ENCODE assay signal across 8 mouse cellular contexts in the genomic region with DNA sequence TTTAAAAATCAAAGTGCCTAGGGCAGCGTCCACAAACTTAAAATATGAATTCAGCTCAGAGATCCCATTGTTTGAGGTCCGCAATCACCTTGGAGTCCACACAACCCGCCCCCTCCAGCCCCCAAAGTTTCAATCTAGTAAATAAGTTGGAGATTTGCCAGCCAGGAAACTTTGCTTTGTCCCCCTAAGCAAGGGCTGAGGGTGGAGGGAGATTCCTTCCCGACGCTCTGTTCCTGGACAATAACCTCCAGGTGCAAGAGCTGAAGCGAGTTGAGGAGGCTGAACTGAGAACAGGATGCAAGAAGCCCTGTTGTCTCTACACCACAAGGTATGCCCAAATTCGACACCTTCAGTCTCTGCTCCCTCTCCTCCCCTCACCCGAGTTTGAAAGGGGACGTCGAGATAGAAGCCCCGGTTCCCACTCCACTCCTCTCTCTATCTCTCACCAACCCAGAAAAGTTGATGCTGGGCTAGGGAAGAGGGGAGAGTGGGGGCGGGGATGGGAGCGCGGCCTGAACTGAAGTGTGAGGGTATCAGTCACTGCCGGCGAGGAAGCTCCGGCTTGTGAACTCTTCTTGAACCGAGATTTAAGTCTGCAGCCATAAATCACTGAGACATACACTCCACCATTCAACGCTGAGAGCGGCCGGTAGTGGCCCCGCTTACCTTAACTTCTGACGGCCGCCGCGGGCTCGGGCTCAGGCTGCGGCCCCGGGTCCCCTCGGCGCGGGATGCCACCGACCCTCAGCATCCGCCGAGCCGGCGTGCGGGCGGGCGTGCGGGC. TPM values are rescaled to one million over a fixed set of nuclear protein-coding genes. Genes with fewer than 3 reads are reported as not detected.
A peak's percentile ranks its signal among the peaks of the same experiment; 100 is the strongest.
DNase-seq lines count a peak whose midpoint lies in the region; ATAC-seq and TF ChIP-seq lines count a peak whose summit lies in the region.

No protein-coding gene starts in this region.

- peaks cover 35% of the 10 kb centered on the region for H3K4me1 ChIP-seq in embryonic facial prominence, embryonic 10.5 days
- peaks cover 87% of the 10 kb centered on the region for H3K4me1 ChIP-seq in kidney, embryonic 15.5 days
- peaks cover 6% of the 10 kb centered on the region; the same call in 1 of the 2 replicates for H3K4me1 ChIP-seq in forebrain, embryonic 15.5 days

- DNase-seq in gastrocnemius, adult 2 months = peak; percentile 29
- no peak for DNase-seq in gastrocnemius, postnatal 14 days
- peak; percentile 61 for DNase-seq in embryonic facial prominence, embryonic 10.5 days (ENCODE audit: low spot score)
- DNase-seq in lung, postnatal 4 days = peak; percentile 71 to 80
- DNase-seq in ovary, postnatal 10 days (ENCODE audit: low spot score) = no peak
- no peak for DNase-seq in spleen, postnatal 14 days (ENCODE audit: low spot score in 2 of 2)

- no peaks in the 10 kb centered on the region for H3K36me3 ChIP-seq in embryonic facial prominence, embryonic 10.5 days (replicated peaks)
- no peaks in the 10 kb centered on the region for H3K36me3 ChIP-seq in kidney, embryonic 15.5 days
- H3K36me3 ChIP-seq in forebrain, embryonic 15.5 days = no peaks in the 10 kb centered on the region

- H3K9ac ChIP-seq in kidney, embryonic 15.5 days = peak overlapping the region; percentile 78
- no peak overlapping the region for H3K9ac ChIP-seq in forebrain, embryonic 15.5 days (replicated peaks)

- intact Hi-C loops in gastrocnemius, adult 2 months (cut with DNase I) = no loop called here
- intact Hi-C loops in gastrocnemius, postnatal 14 days (cut with DNase I; ENCODE audit: low total_unique reads) = no loop called here

- peak; percentile 59 for ATAC-seq in kidney, embryonic 15.5 days (replicated peaks; ENCODE audit: low FRiP score)
- no peak for ATAC-seq in forebrain, embryonic 15.5 days (replicated peaks)

- peak overlapping the region; percentile 71 for H3K27ac ChIP-seq in gastrocnemius, adult 2 months
- H3K27ac ChIP-seq in embryonic facial prominence, embryonic 10.5 days (replicated peaks) = peak overlapping the region; percentile 51; the same call in 1 of the 2 replicates
- H3K27ac ChIP-seq in kidney, embryonic 15.5 days = peak overlapping the region; percentile 98
- H3K27ac ChIP-seq in forebrain, embryonic 15.5 days (replicated peaks) = no peak overlapping the region

- WGBS in embryonic facial prominence, embryonic 10.5 days = under 1% methylated on average over 41 of the region's 41 CpGs
- whole genome bisulfite sequencing in kidney, embryonic 15.5 days = 2% methylated on average over 41 of the region's 41 CpGs
- WGBS in forebrain, embryonic 15.5 days = under 1% methylated on average over 41 of the region's 41 CpGs

- no peaks in the 10 kb centered on the region for H3K9me3 ChIP-seq in embryonic facial prominence, embryonic 10.5 days
- H3K9me3 ChIP-seq in kidney, embryonic 15.5 days (replicated peaks) = no peaks in the 10 kb centered on the region
- H3K9me3 ChIP-seq in forebrain, embryonic 15.5 days = no peaks in the 10 kb centered on the region

- H3K27me3 ChIP-seq in embryonic facial prominence, embryonic 10.5 days (replicated peaks; ENCODE audit: low read depth, poor library complexity, severe bottlenecking) = peaks cover 100% of the 10 kb centered on the region
- H3K27me3 ChIP-seq in kidney, embryonic 15.5 days = no peaks in the 10 kb centered on the region
- peaks cover 98% of the 10 kb centered on the region for H3K27me3 ChIP-seq in forebrain, embryonic 15.5 days

- no peak for TF ChIP-seq CTCF in gastrocnemius, adult 2 months (IDR thresholded peaks at IDR 0.05)

- H3K4me3 ChIP-seq in gastrocnemius, adult 2 months = peak overlapping the region; percentile 72
- H3K4me3 ChIP-seq in embryonic facial prominence, embryonic 10.5 days = peak overlapping the region; percentile 46
- peak overlapping the region; percentile 62 for H3K4me3 ChIP-seq in kidney, embryonic 15.5 days (replicated peaks)
- H3K4me3 ChIP-seq in forebrain, embryonic 15.5 days = no peak overlapping the region

- peak overlapping the region; percentile 67 for H3K4me2 ChIP-seq in kidney, embryonic 15.5 days
- no peak overlapping the region for H3K4me2 ChIP-seq in forebrain, embryonic 15.5 days (replicated peaks)

RNA-seq across cellular contexts. Expression of a gene that starts 2.1 kb away (rescaled TPM):
- total RNA-seq in gastrocnemius, adult 2 months (2021) = under 1 TPM in 1 of 2 experiments, not detected in 1; 0.10 TPM
- under 1 TPM; 0.08 to 0.11 TPM for total RNA-seq in gastrocnemius, postnatal 14 days (2021)
- polyA plus RNA-seq in embryonic facial prominence, embryonic 10.5 days (2016; fragmentation: Nextera tagmentation; extraction: Ambion mirVana) = 0.12 and 0.64 TPM in 2 replicates
- polyA plus RNA-seq in kidney, embryonic 15.5 days (2015; fragmentation: Nextera tagmentation; extraction: Ambion mirVana) = 2.1 and 2.4 TPM in 2 replicates
- not detected in 2 replicates for polyA plus RNA-seq in forebrain, embryonic 15.5 days (2015; fragmentation: Nextera tagmentation; extraction: Ambion mirVana)

RNA-seq across cellular contexts. Expression of a gene that starts 10.5 kb away (rescaled TPM):
- under 1 TPM; 0.47 to 0.56 TPM for total RNA-seq in gastrocnemius, adult 2 months (2021)
- total RNA-seq in gastrocnemius, postnatal 14 days (2021) = under 1 TPM; 0.78 to 0.86 TPM
- polyA plus RNA-seq in embryonic facial prominence, embryonic 10.5 days (2016; fragmentation: Nextera tagmentation; extraction: Ambion mirVana) = 8.7 and 16.7 TPM in 2 replicates
- 2.2 and 3.6 TPM in 2 replicates for polyA plus RNA-seq in kidney, embryonic 15.5 days (2015; fragmentation: Nextera tagmentation; extraction: Ambion mirVana)
- polyA plus RNA-seq in forebrain, embryonic 15.5 days (2015; fragmentation: Nextera tagmentation; extraction: Ambion mirVana) = not detected in 2 replicates

RNA-seq across cellular contexts. Expression of a gene that starts 16.4 kb away (rescaled TPM):
- 1 to 10 TPM; 2.7 to 3.3 TPM for total RNA-seq in gastrocnemius, adult 2 months (2021)
- total RNA-seq in gastrocnemius, postnatal 14 days (2021) = 1 to 10 TPM; 4.1 to 4.9 TPM
- polyA plus RNA-seq in embryonic facial prominence, embryonic 10.5 days (2016; fragmentation: Nextera tagmentation; extraction: Ambion mirVana) = 0.09 TPM in 1 of 2 replicates, not detected in the other
- 1.5 and 1.8 TPM in 2 replicates for polyA plus RNA-seq in kidney, embryonic 15.5 days (2015; fragmentation: Nextera tagmentation; extraction: Ambion mirVana)
- not detected in 2 replicates for polyA plus RNA-seq in forebrain, embryonic 15.5 days (2015; fragmentation: Nextera tagmentation; extraction: Ambion mirVana)

RNA-seq across cellular contexts. Expression of a gene that starts 17.0 kb away (rescaled TPM):
- under 1 TPM; 0.13 to 0.22 TPM for total RNA-seq in gastrocnemius, adult 2 months (2021)
- under 1 TPM; 0.16 to 0.20 TPM for total RNA-seq in gastrocnemius, postnatal 14 days (2021)
- 0.57 and 0.62 TPM in 2 replicates for polyA plus RNA-seq in embryonic facial prominence, embryonic 10.5 days (2016; fragmentation: Nextera tagmentation; extraction: Ambion mirVana)
- 0.64 and 0.81 TPM in 2 replicates for polyA plus RNA-seq in kidney, embryonic 15.5 days (2015; fragmentation: Nextera tagmentation; extraction: Ambion mirVana)
- polyA plus RNA-seq in forebrain, embryonic 15.5 days (2015; fragmentation: Nextera tagmentation; extraction: Ambion mirVana) = not detected in 2 replicates

RNA-seq across cellular contexts. Expression of a gene that starts 29.2 kb away (rescaled TPM):
- total RNA-seq in gastrocnemius, adult 2 months (2021) = 1 to 10 TPM; 2.2 to 2.9 TPM
- total RNA-seq in gastrocnemius, postnatal 14 days (2021) = 1 to 10 TPM; 1.9 to 2.5 TPM
- polyA plus RNA-seq in embryonic facial prominence, embryonic 10.5 days (2016; fragmentation: Nextera tagmentation; extraction: Ambion mirVana) = 0.23 TPM in 1 of 2 replicates, not detected in the other
- polyA plus RNA-seq in kidney, embryonic 15.5 days (2015; fragmentation: Nextera tagmentation; extraction: Ambion mirVana) = 11.0 and 11.5 TPM in 2 replicates
- polyA plus RNA-seq in forebrain, embryonic 15.5 days (2015; fragmentation: Nextera tagmentation; extraction: Ambion mirVana) = not detected in 2 replicates

Comparison
In these comparisons a context has a peak if more than half of its experiments do, and no peak if none do; other contexts are left out.
1. DNase-seq: peak in gastrocnemius, adult 2 months (single experiment), embryonic facial prominence, embryonic 10.5 days (single experiment) and lung, postnatal 4 days (2 of 2); none in gastrocnemius, postnatal 14 days (single experiment), ovary, postnatal 10 days (single experiment) and spleen, postnatal 14 days (0 of 2).